Mouse (Mus musculus) layer of hippocampus, postnatal 10 days (tissue): Measurements from ENCODE around the gene Tns3. TPM values are rescaled to one million over a fixed set of nuclear protein-coding genes. Genes with fewer than 3 reads are reported as not detected.

Experiments
- DNase-seq, 2 experiments: peaks; one replicate each; pipeline ENCODE4 v3.0.0; 2021; ENCODE audit warnings: low spot score in 2 of 2
- total RNA-seq, 2 experiments: library from RNA; stranded (reverse); gene quantifications; 2 replicates each; pipeline ENCODE4 v1.2.3; 2021

Tns3 gene
- total RNA-seq, 2 experiments from 2014 or later = 39.5 to 42.5 TPM

DNA sequence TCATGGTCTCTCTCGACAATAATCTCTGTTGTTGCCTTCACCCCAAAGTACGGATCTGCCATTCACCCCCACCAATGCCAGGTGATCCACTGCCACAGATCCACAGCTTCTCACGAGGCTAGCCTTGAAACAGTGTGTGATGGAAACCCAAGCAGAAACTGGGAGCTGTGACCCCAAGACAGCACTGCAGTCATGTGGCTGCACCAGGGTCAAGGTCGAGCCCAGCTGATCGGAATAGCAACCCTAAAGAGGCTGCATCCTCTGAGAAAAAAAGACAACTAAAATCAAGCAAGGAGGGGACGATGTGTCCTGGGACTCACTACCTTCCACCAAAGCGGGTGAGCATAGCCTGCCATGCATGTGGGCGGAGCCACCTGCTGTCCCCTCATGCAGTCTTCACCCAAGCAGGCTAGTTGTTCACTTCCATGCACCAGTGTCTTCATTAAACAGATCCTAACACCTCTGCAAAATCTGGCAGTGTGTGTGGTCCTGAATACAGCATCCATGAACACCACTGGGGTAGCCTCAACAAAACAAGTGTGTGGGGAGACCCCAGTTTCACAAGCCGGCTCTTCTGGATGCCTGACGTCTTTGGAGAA is 12.1 kb downstream of the Tns3 start:
- no peak for DNase-seq

DNA sequence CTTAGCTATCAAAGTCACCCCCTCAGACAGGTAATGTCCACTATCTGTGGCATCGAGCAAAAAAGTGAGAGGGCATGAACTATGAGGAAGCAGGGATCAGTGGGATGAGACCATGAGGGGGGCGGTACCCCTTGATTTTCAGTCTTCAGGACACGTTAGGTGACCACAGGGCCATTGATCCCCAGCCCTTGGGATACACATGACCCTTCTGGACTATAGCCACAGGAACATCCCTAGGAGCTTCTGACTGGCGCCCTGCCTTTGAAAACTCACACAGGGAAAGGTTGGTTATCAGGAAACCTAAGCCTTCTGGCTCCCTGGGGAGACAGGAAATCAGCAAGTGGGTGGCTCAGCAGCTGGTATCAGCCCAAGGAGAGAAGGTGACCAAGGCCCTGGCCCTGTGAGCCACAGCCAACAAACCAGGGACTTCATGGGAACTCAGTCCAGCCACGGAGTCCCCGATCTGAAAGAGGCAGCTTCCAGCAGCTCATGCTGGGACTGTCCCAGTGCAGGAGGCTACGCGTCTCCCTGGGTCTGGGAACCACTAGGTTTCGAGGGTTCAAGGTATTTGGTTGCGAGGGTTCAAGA is 12.8 kb downstream of the Tns3 start:
- DNase-seq = no peak

- no peak for DNase-seq
These were observed 18.7 kb downstream of the Tns3 start for GRCm38 (mm10) chr11:8645609-8646008.

- DNase-seq = no peak
These were observed 20.1 kb downstream of the Tns3 start for GRCm38 (mm10) chr11:8644272-8644671.

DNA sequence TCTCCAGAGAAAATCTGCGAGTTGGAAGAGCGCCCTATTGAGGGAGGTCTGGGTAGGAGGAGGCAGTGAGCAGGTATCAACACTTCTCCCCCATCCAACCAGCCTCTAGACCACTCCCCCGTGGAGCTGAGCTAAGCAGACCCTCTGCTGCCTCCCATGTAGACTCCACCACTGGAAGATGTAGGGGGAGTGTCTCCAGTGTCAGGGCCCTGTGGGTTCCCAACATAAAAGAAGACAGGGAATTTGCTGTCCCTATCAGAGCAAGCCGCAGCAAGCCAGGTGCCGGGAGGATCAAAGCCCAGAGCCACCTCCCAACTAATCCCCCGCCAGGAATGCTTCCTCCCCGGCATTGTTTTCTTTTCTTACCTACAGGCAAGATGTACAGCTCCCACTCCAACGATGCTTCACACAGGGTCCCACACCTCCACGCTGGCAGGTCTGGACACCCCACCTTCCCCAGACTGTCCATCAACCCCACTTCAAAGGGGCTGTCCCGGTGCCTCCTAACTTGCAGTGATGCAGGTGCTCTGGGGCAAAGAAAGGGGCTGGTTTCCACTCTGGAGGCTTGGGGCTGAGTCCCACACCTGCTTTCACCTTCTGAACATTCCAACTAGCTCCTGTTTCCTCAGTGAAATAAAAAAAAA is 22.6 kb downstream of the Tns3 start:
- DNase-seq = no peak

DNA sequence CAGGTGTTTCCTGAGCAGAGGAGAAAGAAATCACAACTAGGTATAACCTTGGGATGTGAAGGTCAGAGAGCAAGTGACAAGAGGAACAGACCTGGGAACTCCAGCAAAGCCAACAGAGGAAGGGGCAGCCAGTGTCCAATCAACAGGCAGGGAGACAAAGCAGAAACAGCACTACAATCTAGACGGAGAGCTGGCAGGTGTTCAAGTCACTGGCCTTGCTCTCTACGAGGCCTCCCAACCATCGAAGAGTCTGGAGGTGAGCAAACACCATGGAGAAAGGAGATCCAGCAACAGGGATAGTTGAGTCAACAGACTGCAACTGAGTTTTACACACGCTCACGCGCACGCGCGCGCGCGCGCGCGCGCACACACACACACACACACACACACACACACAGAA is 24.6 kb downstream of the Tns3 start:
- no peak for DNase-seq

- no peak for DNase-seq
These were observed 25.2 kb downstream of the Tns3 start for GRCm38 (mm10) chr11:8639007-8639718.

- no peak for DNase-seq
These were observed 26.6 kb downstream of the Tns3 start for GRCm38 (mm10) chr11:8637469-8638447.

DNA sequence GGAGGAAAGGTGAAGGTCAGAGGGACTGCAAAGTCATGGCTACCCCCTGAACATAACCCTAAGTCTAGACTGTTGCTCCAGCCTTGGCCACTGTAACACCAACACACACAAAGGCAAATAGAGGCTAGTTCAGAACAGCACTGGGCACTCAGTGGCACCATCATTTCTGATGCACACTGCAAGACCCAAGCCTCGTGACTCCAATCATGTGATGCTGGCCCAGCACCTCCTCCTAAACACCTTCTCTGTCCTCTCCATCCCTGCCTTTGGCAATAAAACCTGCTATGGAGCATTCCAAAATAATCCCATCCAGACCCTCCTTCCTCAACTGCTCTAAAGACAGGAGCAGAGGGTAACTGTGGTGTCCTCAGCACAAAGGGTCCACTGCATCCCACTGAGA is 27.7 kb downstream of the Tns3 start:
- no peak for DNase-seq

DNA sequence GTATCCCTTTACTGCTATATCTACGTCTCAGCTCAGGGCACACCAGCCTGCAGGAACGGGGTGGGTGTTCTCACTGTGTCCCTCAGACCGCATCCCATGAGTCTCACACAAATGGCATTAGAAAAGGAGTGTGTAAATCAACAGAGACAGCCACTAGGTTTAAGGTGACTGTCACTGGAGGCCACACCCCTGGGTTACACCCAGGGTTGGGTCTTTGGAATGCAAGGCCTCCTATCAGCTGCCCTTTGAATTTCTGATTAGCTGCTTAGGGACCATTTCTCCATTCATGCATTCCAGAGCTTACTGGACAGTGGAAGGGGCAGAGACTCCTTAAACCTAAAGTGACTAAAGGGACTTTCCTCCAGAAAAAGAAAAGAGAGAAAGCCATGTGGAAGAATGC is 28.6 kb downstream of the Tns3 start:
- no peak for DNase-seq

DNA sequence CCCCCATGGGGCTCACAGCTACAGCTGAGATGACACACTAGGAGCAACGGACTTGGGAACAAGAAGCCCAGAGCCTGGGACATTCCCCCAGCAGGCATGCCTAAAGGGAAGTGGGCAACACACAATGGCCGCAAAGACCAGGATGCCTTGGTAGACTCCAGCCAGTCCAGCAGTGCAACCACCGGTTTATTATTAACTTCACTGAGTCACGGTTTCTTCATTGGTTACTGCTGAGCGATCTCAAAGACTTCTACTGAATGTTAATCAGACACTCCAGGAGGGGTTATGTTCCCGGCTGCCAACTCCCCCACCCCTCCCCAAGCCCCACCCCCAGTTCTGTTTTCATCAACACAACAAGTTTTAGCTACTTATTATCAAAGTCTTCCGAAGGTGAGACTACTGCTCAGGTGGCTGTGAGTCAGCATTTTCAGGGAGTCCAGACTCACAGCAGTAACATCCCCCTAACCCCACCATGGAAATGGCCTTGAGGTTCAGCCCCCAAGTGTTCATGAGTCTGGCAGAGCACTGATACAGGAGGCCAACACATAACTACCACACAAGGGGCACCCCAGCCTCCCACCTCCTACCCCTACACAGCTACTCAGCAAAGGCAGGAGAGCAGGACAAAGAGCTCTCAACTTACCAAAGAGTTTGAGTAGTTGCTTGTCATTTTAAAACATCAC is 29.5 kb downstream of the Tns3 start:
- no peak for DNase-seq

DNA sequence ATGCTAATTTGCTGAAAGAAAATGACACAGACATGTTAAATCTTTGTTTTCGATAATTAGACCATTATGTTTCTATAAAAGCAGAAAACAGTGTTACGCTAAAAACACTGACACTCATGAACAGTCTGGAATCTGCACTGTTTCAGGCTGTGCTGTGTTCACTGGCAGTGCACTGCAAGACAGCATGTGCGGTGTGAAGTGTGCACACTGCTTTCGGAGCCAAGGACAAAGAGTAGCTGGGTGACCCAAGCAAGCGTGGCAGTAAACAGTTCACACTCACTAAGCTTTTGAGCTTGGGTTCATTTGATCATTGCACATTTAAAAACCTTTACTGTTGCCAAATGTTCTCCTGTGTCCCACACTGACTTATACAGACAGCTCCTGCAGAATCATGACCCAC is 32.2 kb downstream of the Tns3 start:
- DNase-seq = no peak

- no peak for DNase-seq
These were observed 34.4 kb downstream of the Tns3 start for GRCm38 (mm10) chr11:8629862-8630390.

DNA sequence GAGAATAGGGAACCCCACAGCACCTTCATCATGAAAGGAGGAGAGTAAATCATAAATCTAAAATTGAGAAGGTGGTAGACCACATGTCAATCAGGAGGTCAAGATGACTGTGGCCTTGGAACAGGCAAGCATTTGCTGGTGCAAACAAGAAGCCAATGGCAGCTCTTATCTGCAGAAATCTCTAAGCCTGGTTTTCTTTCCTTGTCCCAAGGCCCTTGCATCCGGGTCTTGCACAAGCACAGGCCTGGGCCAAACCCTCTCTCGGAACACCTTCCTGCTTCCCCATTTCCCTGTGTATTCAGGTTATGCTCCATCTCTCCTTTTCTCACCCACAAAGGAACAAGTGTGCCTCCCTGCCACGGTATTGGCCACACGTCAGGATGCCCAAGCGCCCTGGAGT is 35.0 kb downstream of the Tns3 start:
- DNase-seq = no peak

- DNase-seq = no peak
These were observed 35.5 kb downstream of the Tns3 start for GRCm38 (mm10) chr11:8628846-8629253.

DNA sequence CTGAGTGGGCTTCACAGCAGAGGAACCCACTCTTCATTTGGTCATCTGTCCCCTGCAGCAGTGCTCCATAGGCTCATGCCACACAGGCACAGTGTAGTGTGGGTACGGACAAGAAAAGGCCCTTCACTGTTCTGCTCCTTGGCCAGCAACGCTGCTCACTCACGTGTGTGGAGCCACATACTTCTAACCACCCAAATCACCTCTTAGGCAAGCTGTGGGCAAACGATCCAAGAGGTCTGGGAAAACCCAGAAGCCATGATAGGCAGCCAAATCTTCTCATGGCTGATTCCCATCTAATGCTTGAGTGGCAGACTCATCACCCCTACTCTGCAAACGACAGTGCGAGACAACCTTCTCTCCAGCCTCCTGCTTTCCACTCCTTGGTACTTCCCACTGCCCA is 37.2 kb downstream of the Tns3 start:
- no peak for DNase-seq

- no peak for DNase-seq
These were observed 37.6 kb downstream of the Tns3 start for GRCm38 (mm10) chr11:8626715-8627114.

GRCm38 (mm10) chr11:8625915-8626604 is 38.3 kb downstream of the Tns3 start:
- DNase-seq = no peak

DNA sequence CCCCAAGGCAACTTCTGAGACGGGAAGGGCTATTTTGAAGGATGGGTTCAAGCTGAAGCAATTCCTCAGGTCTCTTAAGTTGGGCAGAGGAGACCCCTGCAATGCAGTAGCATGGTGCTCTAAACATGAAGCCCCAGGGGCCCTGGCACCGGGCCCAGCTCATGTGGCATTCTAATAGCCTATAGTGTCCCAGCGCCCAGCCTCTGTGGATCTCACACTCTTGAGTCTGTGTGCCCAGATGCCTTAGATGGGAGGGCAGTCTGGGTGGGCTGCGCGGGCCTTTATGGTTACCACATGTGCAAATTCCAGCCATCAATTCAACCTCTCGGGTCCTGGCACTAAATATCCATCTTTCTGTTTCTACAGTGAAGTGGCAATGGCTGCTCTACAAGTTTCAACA is 38.9 kb downstream of the Tns3 start:
- no peak for DNase-seq
